Mouse (Mus musculus) forebrain, embryonic 11.5 days (tissue): ENCODE measurements at regions not wholly inside any gene's neighbourhood (a gene's known extent, or its start where the extent isn't known, plus 50 kb on each side); places are given as distances from the start of the nearest gene placed in this dataset.
"Not testable (repeated sequence)": the region's sequence is repeated elsewhere in the genome, so short reads cannot be mapped to it uniquely, and the experiment has no call there.

Experiments used
- ATAC-seq: fragments of 200-750 bp; cut with Nextera tagmentation; replicated peaks from 2 replicates; pipeline ENCODE4 v1.8.0; 2017; ENCODE audit warnings: moderate TSS enrichment; ENCODE audit not compliant: low FRiP score
- DNase-seq: peaks from one replicate; pipeline ENCODE4 v3.0.0-alpha.2; 2017; ENCODE audit warnings: low spot score
- H3K27ac ChIP-seq: fragments of 300-500 bp; sonication (generic); 2 replicates; pipeline ENCODE4 v1.5.1; 2014; ENCODE audit warnings: low read depth, low read length
- H3K27me3 ChIP-seq: fragments of 300-500 bp; sonication (generic); 2 replicates; pipeline ENCODE4 v1.6.1; 2014; ENCODE audit warnings: mild to moderate bottlenecking, low read length, mixed read lengths; ENCODE audit not compliant: control insufficient read depth, insufficient read depth
- H3K36me3 ChIP-seq: fragments of 300-500 bp; sonication (generic); 2 replicates; pipeline ENCODE4 v1.6.1; 2014; ENCODE audit warnings: mild to moderate bottlenecking, low read length, moderate library complexity, mixed read lengths; ENCODE audit not compliant: control insufficient read depth, insufficient read depth
- H3K4me1 ChIP-seq: fragments of 300-500 bp; sonication (generic); replicated peaks from 2 replicates; pipeline ENCODE4 v1.6.1; 2014; ENCODE audit warnings: low read length, mixed read lengths; ENCODE audit not compliant: control insufficient read depth, insufficient read depth
- H3K4me2 ChIP-seq: fragments of 300-500 bp; sonication (generic); 2 replicates; pipeline ENCODE4 v1.6.1; 2014; ENCODE audit warnings: low read depth, mild to moderate bottlenecking, low read length, moderate library complexity, mixed read lengths; ENCODE audit not compliant: severe bottlenecking
- H3K4me3 ChIP-seq: fragments of 300-500 bp; sonication (generic); 2 replicates; pipeline ENCODE4 v1.5.1; 2014; ENCODE audit warnings: low read depth, low read length
- H3K9ac ChIP-seq: fragments of 300-500 bp; sonication (generic); 2 replicates; pipeline ENCODE4 v1.6.1; 2014; ENCODE audit warnings: low read length
- H3K9me3 ChIP-seq: fragments of 300-500 bp; sonication (generic); 2 replicates; pipeline ENCODE4 v1.6.1; 2016; ENCODE audit warnings: low read length, mixed read lengths; ENCODE audit not compliant: control insufficient read depth
- WGBS: fragments of 180-500 bp; shearing (Covaris S2); extraction: QIAGEN DNeasy Blood & Tissue Kit; methylation state at CpG from one replicate; pipeline ENCODE4 v1.1.7; 2014; 5-methylcytosine and 5-hydroxymethylcytosine counted together

GRCm38 (mm10) chr10:46122409-46122808 lies 544.8 kb downstream of the Hace1 start:
- 93% methylated on average over 2 of the region's 2 CpGs for WGBS
- not testable (repeated sequence) for H3K4me2 ChIP-seq, H3K36me3 ChIP-seq, DNase-seq, H3K27me3 ChIP-seq, H3K9me3 ChIP-seq, ATAC-seq, H3K9ac ChIP-seq, H3K4me1 ChIP-seq, H3K27ac ChIP-seq, H3K4me3 ChIP-seq

GRCm38 (mm10) chr10:46123795-46124194 lies 546.2 kb downstream of the Hace1 start:
- H3K36me3 ChIP-seq: no peaks in the 10 kb centered on the region; the same call in 1 of the 2 replicates
- H3K27me3 ChIP-seq: no peaks in the 10 kb centered on the region

DNA sequence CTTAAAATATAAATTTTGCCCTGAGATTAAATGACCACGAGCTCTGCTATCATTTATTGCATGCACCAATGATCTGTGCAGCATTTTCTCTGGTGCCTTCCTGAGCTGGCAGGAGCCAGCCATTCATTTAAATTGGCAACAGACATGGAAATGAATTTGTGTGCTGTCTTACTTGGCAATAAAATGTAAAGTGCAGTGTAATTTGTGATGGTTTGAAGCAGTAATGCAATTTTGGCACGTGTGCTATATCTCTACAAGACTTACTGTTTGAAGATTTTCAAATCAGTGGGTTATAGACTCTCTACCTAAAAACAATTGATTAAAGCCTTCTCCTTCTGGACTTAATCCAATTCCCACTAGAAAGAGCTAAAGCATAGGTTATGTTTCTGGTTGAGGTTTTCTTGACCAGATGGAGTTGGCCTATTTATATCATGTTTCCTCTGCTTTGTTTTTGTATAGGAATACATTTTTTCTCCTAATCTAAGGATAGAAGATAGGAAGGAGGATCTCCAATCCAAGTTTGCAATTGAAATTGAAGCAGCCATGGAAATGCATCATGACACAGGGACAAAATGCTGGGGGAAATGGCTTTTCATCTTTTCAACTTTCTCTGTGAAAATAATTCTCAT lies 557.6 kb downstream of the Hace1 start:
- Histone ChIP-seq H3K27me3 (no peaks in the 10 kb centered on the region), H3K4me3 (no peak overlapping the region), H3K4me1 (no peaks in the 10 kb centered on the region), H3K4me2 (no peak overlapping the region), H3K36me3 (no peaks in the 10 kb centered on the region), H3K27ac (no peak overlapping the region), H3K9me3 (no peaks in the 10 kb centered on the region), H3K9ac (no peak overlapping the region)
- WGBS: 81% methylated on average over 2 of the region's 2 CpGs
- DNase-seq (no peak), ATAC-seq (no peak)

More at GRCm38 (mm10) chr10:46123795-46124194, 546.2 kb downstream of the Hace1 start:
- DNase-seq (no peak), ATAC-seq (no peak)
- H3K27ac ChIP-seq: no peak overlapping the region
- no peak overlapping the region for H3K4me2 ChIP-seq
- H3K9me3 ChIP-seq: no peaks in the 10 kb centered on the region
- H3K4me1 ChIP-seq: no peaks in the 10 kb centered on the region
- no peak overlapping the region for H3K4me3 ChIP-seq
- H3K9ac ChIP-seq: no peak overlapping the region

DNA sequence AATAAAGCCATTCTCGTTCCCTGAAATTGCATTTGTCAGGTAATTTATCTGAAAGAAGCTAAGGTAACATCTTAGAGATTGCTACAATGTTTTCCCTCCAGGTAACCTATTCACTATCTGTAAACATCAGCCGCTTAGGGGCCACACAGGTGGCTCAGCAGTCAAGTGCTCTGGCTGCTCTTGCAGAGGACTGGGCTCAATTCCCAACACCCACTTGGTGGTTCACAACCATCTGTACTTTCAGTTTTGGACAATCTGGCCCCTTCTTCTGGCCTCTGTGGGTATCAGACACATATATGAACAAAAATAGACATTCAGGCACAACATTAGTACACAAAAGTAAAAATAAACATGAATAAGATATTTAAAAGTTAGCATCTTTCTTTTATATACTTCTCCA lies 596.4 kb downstream of the Hace1 start:
- no peak for ATAC-seq
- Histone ChIP-seq H3K36me3 (no peaks in the 10 kb centered on the region), H3K9ac (no peak overlapping the region), H3K4me2 (no peak overlapping the region), H3K4me1 (no peaks in the 10 kb centered on the region), H3K4me3 (no peak overlapping the region), H3K27me3 (no peaks in the 10 kb centered on the region), H3K9me3 (no peaks in the 10 kb centered on the region), H3K27ac (no peak overlapping the region)
- DNase-seq: no peak
- 86% methylated on average over 2 of the region's 2 CpGs for WGBS

DNA sequence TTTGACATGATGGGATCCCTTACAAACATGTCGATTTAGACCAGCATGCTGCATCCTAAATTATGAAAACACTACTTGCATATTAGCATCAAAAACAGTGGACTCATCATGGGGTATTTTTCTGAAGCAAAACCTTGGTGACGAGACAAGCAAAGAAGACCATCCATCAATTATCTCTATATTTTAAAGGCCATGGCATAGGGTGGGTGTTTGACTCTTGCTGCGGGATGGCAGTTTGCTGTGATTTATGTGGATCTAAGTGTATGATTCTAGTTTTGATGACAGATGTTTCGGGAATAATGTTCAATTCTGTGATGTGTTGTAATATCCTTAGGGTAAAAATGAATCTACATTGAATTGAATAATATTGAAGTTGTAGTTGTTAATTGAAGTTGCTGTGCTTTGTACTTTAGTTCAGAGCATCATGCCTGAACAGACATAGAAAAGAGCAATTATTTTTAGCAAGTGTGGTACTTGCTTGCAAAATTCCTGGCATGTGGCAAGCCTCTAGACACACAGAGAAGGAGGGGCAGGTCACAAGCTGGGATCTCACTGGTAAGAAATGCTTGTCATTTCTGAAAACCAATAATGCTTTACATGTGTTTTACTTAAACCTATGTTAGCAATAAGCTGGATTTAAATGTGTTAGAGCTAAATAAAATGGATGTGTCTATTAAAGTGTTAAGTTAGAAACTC lies 608.3 kb downstream of the Hace1 start:
- DNase-seq: no peak
- Histone ChIP-seq H3K4me1 (no peaks in the 10 kb centered on the region), H3K27me3 (no peaks in the 10 kb centered on the region), H3K9me3 (no peaks in the 10 kb centered on the region), H3K36me3 (no peaks in the 10 kb centered on the region), H3K9ac (no peak overlapping the region), H3K27ac (no peak overlapping the region), H3K4me3 (no peak overlapping the region), H3K4me2 (no peak overlapping the region)
- WGBS: 88% methylated on average over 4 of the region's 4 CpGs
- ATAC-seq: no peak

DNA sequence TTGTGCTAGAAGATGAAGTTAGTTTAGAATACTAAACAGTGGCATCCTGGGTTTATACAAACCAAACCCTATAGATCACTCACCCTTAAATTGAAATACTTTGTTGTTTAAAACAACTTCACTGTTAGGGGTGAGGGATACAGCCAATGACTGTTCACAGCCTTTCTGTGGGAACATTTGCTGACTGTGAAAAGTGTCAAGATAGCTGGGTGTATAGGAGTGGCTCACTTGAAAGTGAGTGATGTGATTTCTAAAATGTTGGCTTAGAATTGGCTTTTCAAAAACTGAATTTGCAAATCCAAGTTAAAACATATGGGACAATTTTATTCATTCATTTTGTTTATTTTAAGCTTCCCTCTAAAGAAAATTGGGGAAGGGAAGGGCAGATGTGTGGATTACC lies 616.5 kb downstream of the Hace1 start:
- Histone ChIP-seq H3K9me3 (no peaks in the 10 kb centered on the region), H3K9ac (no peak overlapping the region), H3K36me3 (no peaks in the 10 kb centered on the region), H3K27ac (no peak overlapping the region), H3K4me1 (no peaks in the 10 kb centered on the region), H3K27me3 (no peaks in the 10 kb centered on the region), H3K4me3 (no peak overlapping the region), H3K4me2 (no peak overlapping the region)
- no peak for ATAC-seq
- no peak for DNase-seq

DNA sequence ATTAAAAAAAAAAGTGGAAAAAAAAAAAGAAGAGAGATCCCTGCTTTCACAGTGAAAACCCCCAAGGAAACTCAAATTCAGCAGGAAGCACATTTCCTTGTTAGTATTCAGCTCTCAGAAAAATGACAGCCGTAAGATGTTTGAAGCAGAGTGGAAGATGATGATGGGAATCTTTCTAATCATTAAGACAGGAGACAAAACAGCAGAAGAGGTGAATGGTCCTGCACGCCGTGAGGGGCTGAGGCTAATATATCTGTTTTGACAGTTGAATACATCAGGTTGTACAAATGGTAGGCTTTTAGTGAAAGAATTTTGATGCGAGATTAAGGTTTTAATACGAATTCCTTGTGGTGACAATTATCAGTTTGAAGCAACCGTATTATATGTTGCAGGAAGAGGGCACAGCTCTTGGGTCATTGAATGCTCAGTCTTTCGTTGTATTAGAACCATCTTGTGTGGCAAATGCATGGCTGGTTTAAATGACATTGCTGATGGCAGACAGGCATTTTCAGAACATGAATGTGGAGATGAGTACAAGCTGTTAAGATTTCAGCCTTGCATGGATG lies 649.3 kb downstream of the Hace1 start:
- Histone ChIP-seq H3K9ac (no peak overlapping the region), H3K4me1 (no peaks in the 10 kb centered on the region), H3K27me3 (no peaks in the 10 kb centered on the region), H3K4me2 (no peak overlapping the region), H3K36me3 (no peaks in the 10 kb centered on the region), H3K27ac (no peak overlapping the region), H3K9me3 (no peaks in the 10 kb centered on the region), H3K4me3 (no peak overlapping the region)
- WGBS: 67% methylated on average over 7 of the region's 7 CpGs
- no peak for ATAC-seq
- DNase-seq: no peak

DNA sequence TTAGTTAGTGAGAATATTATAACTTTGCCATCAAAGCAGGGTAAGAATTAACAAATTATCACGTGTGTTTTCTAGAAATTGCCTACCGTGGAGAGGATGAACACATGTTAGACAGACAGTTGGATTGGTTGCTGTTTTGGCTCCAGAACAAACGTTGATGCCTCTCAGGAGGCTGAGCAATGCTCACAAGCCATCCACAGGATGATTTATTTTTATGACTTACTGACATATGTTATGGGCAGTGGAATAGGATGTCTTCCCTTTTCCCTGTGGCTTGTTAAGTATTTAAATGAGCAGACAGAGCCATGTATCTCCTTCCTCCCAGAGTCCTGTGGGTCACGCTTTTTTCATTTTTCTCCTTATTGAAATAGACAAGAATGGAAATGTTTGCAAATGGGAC lies 652.0 kb downstream of the Hace1 start:
- WGBS: 82% methylated on average over 4 of the region's 4 CpGs
- DNase-seq (no peak), ATAC-seq (no peak)
- Histone ChIP-seq H3K4me1 (no peaks in the 10 kb centered on the region), H3K4me2 (no peak overlapping the region), H3K4me3 (no peak overlapping the region), H3K9me3 (no peaks in the 10 kb centered on the region), H3K9ac (no peak overlapping the region), H3K27me3 (no peaks in the 10 kb centered on the region), H3K27ac (no peak overlapping the region), H3K36me3 (no peaks in the 10 kb centered on the region)

GRCm38 (mm10) chr10:46235581-46235980 lies 658.0 kb downstream of the Hace1 start:
- no peak for ATAC-seq

More at GRCm38 (mm10) chr10:46235581-46235980, 658.0 kb downstream of the Hace1 start:
- H3K4me3 ChIP-seq: no peak overlapping the region
- H3K4me1 ChIP-seq: no peaks in the 10 kb centered on the region
- no peaks in the 10 kb centered on the region for H3K9me3 ChIP-seq
- WGBS: 82% methylated on average over 2 of the region's 2 CpGs
- no peak overlapping the region for H3K27ac ChIP-seq
- DNase-seq: no peak
- H3K9ac ChIP-seq: no peak overlapping the region
- H3K27me3 ChIP-seq: no peaks in the 10 kb centered on the region
- H3K4me2 ChIP-seq: no peak overlapping the region
- H3K36me3 ChIP-seq: no peaks in the 10 kb centered on the region
